Comparison of ENCODE assay signal across 10 mouse cellular contexts in the genomic region with DNA sequence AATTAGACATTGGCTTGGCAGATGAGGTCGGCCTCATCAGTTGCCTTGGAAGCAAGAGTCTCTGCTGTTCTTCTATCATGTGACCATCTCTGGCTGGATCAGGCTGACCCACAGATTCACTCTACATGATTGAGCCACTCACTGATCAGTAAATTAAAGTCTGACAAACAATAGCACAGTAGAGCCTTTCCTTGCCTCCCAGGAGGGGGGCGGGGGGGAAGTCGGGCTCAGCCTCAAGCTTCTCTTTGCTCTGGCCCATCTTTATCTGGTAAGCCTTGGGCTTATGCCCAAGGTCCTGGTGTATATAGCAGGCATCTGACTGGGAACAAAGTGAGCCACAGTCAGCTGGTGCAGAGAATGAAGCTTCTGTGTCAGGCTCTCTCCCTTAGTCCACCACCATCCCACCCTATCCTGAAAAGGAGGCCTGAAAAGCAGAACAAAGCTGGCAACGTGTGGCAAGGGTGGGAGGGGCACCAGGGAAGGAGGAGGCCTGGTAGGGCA.
A peak's percentile ranks its signal among the peaks of the same experiment; 100 is the strongest.
DNase-seq lines count a peak whose midpoint lies in the region; ATAC-seq lines count a peak whose summit lies in the region.
"Had no signal": no experiment of that assay in that cellular context is flagged by ENCODE, and none has a peak within 500 bp of the region (broad histone marks: within the 10 kb centered on the region; RNA-seq: fewer than 3 reads in every experiment).

No protein-coding gene starts in this region.

- DNase-seq in cerebellum, postnatal 10 days, result peak; percentile 70 to 72
- DNase-seq in cerebellum, adult 11-12 months, result no peak
- peak; percentile 19 for DNase-seq in adrenal gland, postnatal 25 days
- DNase-seq in hindbrain, embryonic 10.5 days (ENCODE audit: low spot score), result peak; percentile 28
- no peak for DNase-seq in kidney, adult 18-20 months
- no peak for DNase-seq in lung, postnatal 4 days
- no peak for DNase-seq in left cerebral cortex, adult 8-10 months (ENCODE audit: low spot score in 2 of 2)
- DNase-seq: thymus, adult 18-20 months had no signal

- no peak overlapping the region for H3K4me2 ChIP-seq in neural tube, embryonic 15.5 days

- ATAC-seq in neural tube, embryonic 15.5 days (ENCODE audit: low FRiP score), result peak; percentile 85

- H3K9me3 ChIP-seq in hindbrain, embryonic 10.5 days, result no peaks in the 10 kb centered on the region
- no peaks in the 10 kb centered on the region for H3K9me3 ChIP-seq in neural tube, embryonic 15.5 days (replicated peaks)

- no peaks in the 10 kb centered on the region for H3K27me3 ChIP-seq in hindbrain, embryonic 10.5 days (ENCODE audit: insufficient read depth, poor library complexity, severe bottlenecking)
- no peaks in the 10 kb centered on the region for H3K27me3 ChIP-seq in neural tube, embryonic 15.5 days (replicated peaks)

- H3K4me3 ChIP-seq in hindbrain, embryonic 10.5 days, result no peak overlapping the region
- no peak overlapping the region for H3K4me3 ChIP-seq in neural tube, embryonic 15.5 days (replicated peaks)
- H3K4me3 ChIP-seq: erythroblast, embryonic 14.5 days had no signal

- peak overlapping the region; percentile 84 for H3K27ac ChIP-seq in hindbrain, embryonic 10.5 days
- peak overlapping the region; percentile 46 for H3K27ac ChIP-seq in neural tube, embryonic 15.5 days (replicated peaks)

- WGBS in hindbrain, embryonic 10.5 days, result 28% methylated on average over 4 of the region's 4 CpGs
- WGBS in neural tube, embryonic 15.5 days, result 29% methylated on average over 4 of the region's 4 CpGs

- H3K4me1 ChIP-seq in hindbrain, embryonic 10.5 days (replicated peaks), result peaks cover 29% of the 10 kb centered on the region
- peaks cover 20% of the 10 kb centered on the region for H3K4me1 ChIP-seq in neural tube, embryonic 15.5 days

- no peaks in the 10 kb centered on the region for H3K36me3 ChIP-seq in hindbrain, embryonic 10.5 days
- H3K36me3 ChIP-seq in neural tube, embryonic 15.5 days, result no peaks in the 10 kb centered on the region

- H3K9ac ChIP-seq in neural tube, embryonic 15.5 days (replicated peaks), result no peak overlapping the region

Comparison
In these comparisons a context has a peak if more than half of its experiments do, and no peak if none do; other contexts are left out.
1. DNase-seq: peak in cerebellum, postnatal 10 days (2 of 2), adrenal gland, postnatal 25 days (single experiment) and hindbrain, embryonic 10.5 days (single experiment); none in cerebellum, adult 11-12 months (single experiment), kidney, adult 18-20 months (single experiment), lung, postnatal 4 days (0 of 2) and left cerebral cortex, adult 8-10 months (0 of 2).